Mouse (Mus musculus): ENCODE results near the gene Gm9903. TPM values are rescaled to one million over a fixed set of nuclear protein-coding genes. Genes with fewer than 3 reads are reported as not detected.

Gm9903 gene
- total and polyA plus RNA-seq, 3 experiments = 0.16 to 0.26 (median 0.21) TPM

DNA sequence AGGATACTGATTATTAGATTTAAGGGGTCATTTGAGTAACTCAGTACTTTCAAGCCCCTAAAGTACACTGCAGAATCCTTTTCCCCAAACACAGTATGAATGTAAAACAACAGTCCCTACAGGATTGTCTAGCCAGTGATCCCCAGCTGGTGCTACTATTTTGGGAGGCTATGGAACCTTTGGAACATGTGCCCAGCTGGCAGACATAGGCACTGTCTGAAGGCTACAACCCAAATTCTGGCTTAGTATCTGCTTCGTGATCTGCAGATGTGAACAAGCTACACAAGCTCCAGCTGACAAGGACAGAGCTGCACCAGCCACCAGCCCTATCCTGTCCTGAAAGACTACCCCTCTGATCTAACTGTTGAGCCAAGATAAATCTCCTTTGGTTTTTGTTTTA is 2.8 kb downstream of the Gm9903 start:
- Histone ChIP-seq H3K27ac (ENCODE audit: insufficient read depth, low read depth) (no peak overlapping the region), H3K36me3 (replicated peaks in 1 of 2; ENCODE audit: control insufficient read depth in 1 of 2, insufficient read depth in 1 of 2, low read length in 1 of 2) (peaks cover under 1 to 29% of the 10 kb centered on the region in 2 experiments), H3K4me3 (replicated peaks in 1 of 3; ENCODE audit: low read depth in 2 of 3, low read length in 2 of 3, poor library complexity in 1 of 3) (no peak overlapping the region), H3K4me1 (ENCODE audit: control insufficient read depth in 1 of 2, insufficient read depth in 2 of 2) (peaks cover 0 to 19% of the 10 kb centered on the region in 2 experiments; a peak in 2 of 4 replicates), H3K9me3 (replicated peaks; ENCODE audit: low read length) (no peaks in the 10 kb centered on the region), H3K9ac (ENCODE audit: insufficient read depth, low read depth) (no peak overlapping the region), H3K27me3 (replicated peaks) (no peaks in the 10 kb centered on the region), H3K4me2 (ENCODE audit: insufficient read depth, low read depth, poor library complexity, severe bottlenecking) (no peak overlapping the region), H3K79me2 (replicated peaks; ENCODE audit: control insufficient read depth, extremely low read depth, insufficient read depth, poor library complexity, severe bottlenecking) (no peaks in the 10 kb centered on the region; the same call in 1 of the 2 replicates)
- in situ Hi-C loops (cut with MboI; ENCODE audit: low pct_ligation_motif_present, low pct_unique_long_range_greater_than_20kb, low sequenced_read_pairs) (no loop called here), dilution Hi-C loops (cut with MboI; ENCODE audit: extremely low pct_ligation_motif_present, extremely low pct_unique_long_range_greater_than_20kb, low sequenced_read_pairs) (no loop called here)
- no peak for DNase-seq (ENCODE audit: extremely low read depth)
- TF ChIP-seq JUN (IDR thresholded peaks at IDR 0.05; ENCODE audit: insufficient read depth, low read depth, low read length) (no peak), MYC (IDR thresholded peaks at IDR 0.05; ENCODE audit: low read depth, low read length) (no peak), ZKSCAN1 (IDR thresholded peaks at IDR 0.05; ENCODE audit: borderline replicate concordance, low read depth, low read length) (no peak), GABPA (IDR thresholded peaks at IDR 0.05; ENCODE audit: insufficient replicate concordance, low read depth, low read length) (no peak), MAZ (IDR thresholded peaks at IDR 0.05; ENCODE audit: low read depth, low read length) (no peak), MEF2A (IDR thresholded peaks at IDR 0.05; ENCODE audit: borderline replicate concordance, low read depth, low read length) (no peak), EP300 (IDR thresholded peaks at IDR 0.05; ENCODE audit: low read length) (no peak), CHD2 (IDR thresholded peaks at IDR 0.05; ENCODE audit: low read length) (no peak), CHD1 (IDR thresholded peaks at IDR 0.05; ENCODE audit: low read depth, low read length) (no peak), POLR2AphosphoS2 (IDR thresholded peaks at IDR 0.05; ENCODE audit: low read depth, low read length) (no peak), BHLHE40 (IDR thresholded peaks at IDR 0.05; ENCODE audit: low read depth, low read length) (no peak), MAFK (IDR thresholded peaks at IDR 0.05; ENCODE audit: insufficient replicate concordance, low read length) (no peak), PAX5 (IDR thresholded peaks at IDR 0.05; ENCODE audit: low read length) (no peak), MXI1 (IDR thresholded peaks at IDR 0.05; ENCODE audit: low read depth, low read length) (no peak), POLR2A (IDR thresholded peaks at IDR 0.05; ENCODE audit: low read depth, low read length) (no peak), MAX (IDR thresholded peaks at IDR 0.05; ENCODE audit: low read length) (no peak), SMC3 (IDR thresholded peaks at IDR 0.05; ENCODE audit: low read depth, low read length) (no peak), NRF1 (IDR thresholded peaks at IDR 0.05; ENCODE audit: low read depth, low read length) (no peak), JUND (conservative IDR thresholded peaks at IDR 0.05; ENCODE audit: low read depth, low read length) (no peak), USF1 (IDR thresholded peaks at IDR 0.05; ENCODE audit: low read depth, low read length) (no peak)

- H3K27me3 ChIP-seq (replicated peaks) = no peaks in the 10 kb centered on the region
- DNase-seq (ENCODE audit: extremely low read depth) = no peak
- H3K4me1 ChIP-seq (ENCODE audit: control insufficient read depth in 1 of 2, insufficient read depth in 2 of 2) = peaks cover 0 to 11% of the 10 kb centered on the region in 2 experiments; a peak in 2 of 4 replicates
- H3K79me2 ChIP-seq (replicated peaks; ENCODE audit: control insufficient read depth, extremely low read depth, insufficient read depth, poor library complexity, severe bottlenecking) = no peaks in the 10 kb centered on the region; the same call in 1 of the 2 replicates
- no peak overlapping the region for H3K9ac ChIP-seq (ENCODE audit: insufficient read depth, low read depth)
- H3K36me3 ChIP-seq (replicated peaks in 1 of 2; ENCODE audit: control insufficient read depth in 1 of 2, insufficient read depth in 1 of 2, low read length in 1 of 2) = peaks cover 17 to 53% of the 10 kb centered on the region in 2 experiments
- H3K27ac ChIP-seq (ENCODE audit: insufficient read depth, low read depth) = no peak overlapping the region
- H3K9me3 ChIP-seq (replicated peaks; ENCODE audit: low read length) = no peaks in the 10 kb centered on the region
- dilution Hi-C loops (cut with MboI; ENCODE audit: extremely low pct_ligation_motif_present, extremely low pct_unique_long_range_greater_than_20kb, low sequenced_read_pairs) (no loop called here), in situ Hi-C loops (cut with MboI; ENCODE audit: low pct_ligation_motif_present, low pct_unique_long_range_greater_than_20kb, low sequenced_read_pairs) (no loop called here)
- H3K4me3 ChIP-seq (replicated peaks in 1 of 3; ENCODE audit: low read depth in 2 of 3, low read length in 2 of 3, poor library complexity in 1 of 3) = no peak overlapping the region
- no peak overlapping the region for H3K4me2 ChIP-seq (ENCODE audit: insufficient read depth, low read depth, poor library complexity, severe bottlenecking)
- TF ChIP-seq RAD21 (IDR thresholded peaks at IDR 0.05; ENCODE audit: low read depth, low read length) = no peak
- no peak for TF ChIP-seq MAX (IDR thresholded peaks at IDR 0.05; ENCODE audit: low read length)
- no peak for TF ChIP-seq TBP (conservative IDR thresholded peaks at IDR 0.05; ENCODE audit: low read depth, low read length)
- no peak for TF ChIP-seq TCF12 (IDR thresholded peaks at IDR 0.05; ENCODE audit: low read depth, low read length)
- no peak for TF ChIP-seq CHD2 (IDR thresholded peaks at IDR 0.05; ENCODE audit: low read length)
- no peak for TF ChIP-seq NRF1 (IDR thresholded peaks at IDR 0.05; ENCODE audit: low read depth, low read length)
- TF ChIP-seq JUND (conservative IDR thresholded peaks at IDR 0.05; ENCODE audit: low read depth, low read length) = no peak
- TF ChIP-seq SIN3A (IDR thresholded peaks at IDR 0.05; ENCODE audit: low read length) = no peak
- no peak for TF ChIP-seq POLR2A (IDR thresholded peaks at IDR 0.05; ENCODE audit: low read depth, low read length)
- TF ChIP-seq ZC3H11A (IDR thresholded peaks at IDR 0.05; ENCODE audit: low read depth, low read length) = no peak
- no peak for TF ChIP-seq IRF4 (IDR thresholded peaks at IDR 0.05; ENCODE audit: low read depth, low read length)
- no peak for TF ChIP-seq ELF1 (IDR thresholded peaks at IDR 0.05; ENCODE audit: low read depth, low read length)
These were observed 5.6 kb downstream of the Gm9903 start for GRCm38 (mm10) chr5:33635361-33635760.

Measured in CH12.LX (cell line).